Mouse (Mus musculus): ENCODE measurements around the gene Nos1. TPM values are rescaled to one million over a fixed set of nuclear protein-coding genes. Genes with fewer than 3 reads are reported as not detected.

Nos1 gene
- polyA plus RNA-seq, 1 experiment from 2014 or later = 0.07 TPM

DNA sequence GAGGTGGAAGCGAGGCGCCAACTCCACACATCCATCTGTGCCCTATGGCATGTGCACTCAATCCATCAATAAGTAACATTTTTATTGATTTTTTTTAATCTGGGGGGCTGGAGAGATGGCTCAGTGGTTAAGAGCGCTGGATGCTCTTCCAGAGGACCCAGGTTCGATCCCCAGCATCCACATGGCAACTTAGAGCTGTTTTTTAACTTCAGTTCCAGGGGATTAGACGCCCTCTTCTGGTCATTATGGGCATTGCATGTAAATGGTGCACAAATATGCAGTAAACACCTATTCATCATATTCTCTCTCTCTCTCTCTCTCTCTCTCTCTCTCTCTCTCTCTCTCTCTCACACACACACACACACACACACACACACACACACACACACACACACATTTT is 43.7 kb downstream of the Nos1 start:
- ATAC-seq (ENCODE audit: low read depth) = no peak
- H3K27ac ChIP-seq (ENCODE audit: low read length) = no peak overlapping the region
- H3K4me2 ChIP-seq (ENCODE audit: low read depth, low read length) = no peak overlapping the region
- H3K27me3 ChIP-seq (ENCODE audit: control insufficient read depth, insufficient read depth, low read depth, low read length) = no peaks in the 10 kb centered on the region
- no peaks in the 10 kb centered on the region for H3K9me3 ChIP-seq (replicated peaks; ENCODE audit: control insufficient read depth, low read length)
- no peaks in the 10 kb centered on the region for H3K4me1 ChIP-seq (ENCODE audit: control insufficient read depth, low read depth, low read length)
- H3K4me3 ChIP-seq (ENCODE audit: low read depth, low read length) = no peak overlapping the region
- no peak overlapping the region for H3K9ac ChIP-seq (ENCODE audit: low read depth, low read length)
- WGBS (ENCODE audit: insufficient replicate concordance) = 58% methylated on average over 5 of the region's 5 CpGs
- H3K36me3 ChIP-seq (ENCODE audit: control insufficient read depth, insufficient read depth) = no peaks in the 10 kb centered on the region

- Histone ChIP-seq H3K4me1 (ENCODE audit: control insufficient read depth, low read depth, low read length) (no peaks in the 10 kb centered on the region), H3K27ac (ENCODE audit: low read length) (no peak overlapping the region), H3K9ac (ENCODE audit: low read depth, low read length) (no peak overlapping the region), H3K27me3 (ENCODE audit: control insufficient read depth, insufficient read depth, low read depth, low read length) (no peaks in the 10 kb centered on the region), H3K4me3 (ENCODE audit: low read depth, low read length) (no peak overlapping the region), H3K4me2 (ENCODE audit: low read depth, low read length) (no peak overlapping the region), H3K36me3 (ENCODE audit: control insufficient read depth, insufficient read depth) (no peaks in the 10 kb centered on the region), H3K9me3 (replicated peaks; ENCODE audit: control insufficient read depth, low read length) (no peaks in the 10 kb centered on the region)
- WGBS (ENCODE audit: insufficient replicate concordance) = 59% methylated on average over 11 of the region's 11 CpGs
- ATAC-seq (ENCODE audit: low read depth) = no peak
Observed at GRCm38 (mm10) chr5:117825336-117825735, 44.5 kb downstream of the Nos1 start.

DNA sequence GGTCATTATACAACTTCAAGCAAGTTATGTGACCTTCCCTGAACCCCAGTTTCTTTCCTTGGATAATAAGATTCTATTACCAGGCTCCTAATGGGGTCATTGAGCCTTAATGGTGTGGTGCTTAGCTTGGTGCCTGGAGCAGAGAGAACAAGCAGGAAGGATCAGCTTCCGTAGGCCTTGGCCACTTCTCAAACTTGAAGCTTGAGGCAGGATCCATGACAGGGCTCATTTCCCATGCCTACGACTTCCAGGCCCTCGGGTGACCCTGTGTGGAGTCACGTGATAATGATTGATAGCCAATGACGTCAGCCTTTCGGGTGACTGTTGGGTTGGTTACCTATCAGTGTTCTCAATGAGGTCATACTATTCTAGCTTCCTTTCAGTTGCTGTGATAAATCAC is 46.5 kb downstream of the Nos1 start:
- no peak overlapping the region for H3K9ac ChIP-seq (ENCODE audit: low read depth, low read length)
- no peak overlapping the region for H3K4me3 ChIP-seq (ENCODE audit: low read depth, low read length)
- H3K27ac ChIP-seq (ENCODE audit: low read length) = no peak overlapping the region
- no peaks in the 10 kb centered on the region for H3K4me1 ChIP-seq (ENCODE audit: control insufficient read depth, low read depth, low read length)
- no peaks in the 10 kb centered on the region for H3K36me3 ChIP-seq (ENCODE audit: control insufficient read depth, insufficient read depth)
- no peaks in the 10 kb centered on the region for H3K27me3 ChIP-seq (ENCODE audit: control insufficient read depth, insufficient read depth, low read depth, low read length)
- no peak for ATAC-seq (ENCODE audit: low read depth)
- H3K4me2 ChIP-seq (ENCODE audit: low read depth, low read length) = no peak overlapping the region
- no peaks in the 10 kb centered on the region for H3K9me3 ChIP-seq (replicated peaks; ENCODE audit: control insufficient read depth, low read length)
- WGBS (ENCODE audit: insufficient replicate concordance) = 56% methylated on average over 6 of the region's 6 CpGs

- H3K9ac ChIP-seq (ENCODE audit: low read depth, low read length) = no peak overlapping the region
- H3K27ac ChIP-seq (ENCODE audit: low read length) = no peak overlapping the region
- H3K9me3 ChIP-seq (replicated peaks; ENCODE audit: control insufficient read depth, low read length) = no peaks in the 10 kb centered on the region
- no peaks in the 10 kb centered on the region for H3K36me3 ChIP-seq (ENCODE audit: control insufficient read depth, insufficient read depth)
- no peak overlapping the region for H3K4me2 ChIP-seq (ENCODE audit: low read depth, low read length)
- H3K27me3 ChIP-seq (ENCODE audit: control insufficient read depth, insufficient read depth, low read depth, low read length) = peaks cover 20% of the 10 kb centered on the region
- no peaks in the 10 kb centered on the region for H3K4me1 ChIP-seq (ENCODE audit: control insufficient read depth, low read depth, low read length)
- no peak overlapping the region for H3K4me3 ChIP-seq (ENCODE audit: low read depth, low read length)
- ATAC-seq (ENCODE audit: low read depth) = no peak
- 8% methylated on average over 5 of the region's 5 CpGs for WGBS (ENCODE audit: insufficient replicate concordance)
Observed at GRCm38 (mm10) chr5:117836930-117837329, 56.1 kb downstream of the Nos1 start.

GRCm38 (mm10) chr5:117837731-117838130 is 56.9 kb downstream of the Nos1 start:
- no peak overlapping the region for H3K4me3 ChIP-seq (ENCODE audit: low read depth, low read length)
- H3K4me2 ChIP-seq (ENCODE audit: low read depth, low read length) = no peak overlapping the region
- H3K9ac ChIP-seq (ENCODE audit: low read depth, low read length) = no peak overlapping the region
- H3K27ac ChIP-seq (ENCODE audit: low read length) = no peak overlapping the region
- H3K9me3 ChIP-seq (replicated peaks; ENCODE audit: control insufficient read depth, low read length) = no peaks in the 10 kb centered on the region
- no peak for ATAC-seq (ENCODE audit: low read depth)
- H3K36me3 ChIP-seq (ENCODE audit: control insufficient read depth, insufficient read depth) = no peaks in the 10 kb centered on the region
- 33% methylated on average over 9 of the region's 9 CpGs for WGBS (ENCODE audit: insufficient replicate concordance)
- H3K4me1 ChIP-seq (ENCODE audit: control insufficient read depth, low read depth, low read length) = no peaks in the 10 kb centered on the region
- peaks cover 28% of the 10 kb centered on the region for H3K27me3 ChIP-seq (ENCODE audit: control insufficient read depth, insufficient read depth, low read depth, low read length)

DNA sequence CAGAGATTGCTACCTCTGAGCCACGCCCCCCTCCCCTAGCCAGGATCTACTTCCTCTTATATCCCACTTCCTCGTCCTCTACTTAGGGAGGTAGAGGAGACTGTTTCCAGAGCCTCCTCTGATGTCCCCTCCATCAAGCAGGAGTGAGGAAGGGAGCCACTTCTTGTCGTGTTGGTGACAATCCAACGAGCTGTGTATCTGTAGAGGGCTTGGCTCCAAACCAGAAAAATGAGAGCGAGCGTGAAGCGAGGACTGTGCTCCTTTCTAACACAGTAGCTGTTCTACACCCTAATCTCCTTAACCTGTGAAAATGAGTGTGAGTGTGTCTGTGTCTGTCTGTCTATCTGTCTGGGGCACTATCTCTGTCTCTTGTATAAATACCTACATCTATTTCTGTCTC is 58.7 kb downstream of the Nos1 start:
- Histone ChIP-seq H3K4me3 (ENCODE audit: low read depth, low read length) (no peak overlapping the region), H3K9me3 (replicated peaks; ENCODE audit: control insufficient read depth, low read length) (no peaks in the 10 kb centered on the region), H3K27me3 (ENCODE audit: control insufficient read depth, insufficient read depth, low read depth, low read length) (peaks cover 34% of the 10 kb centered on the region), H3K27ac (ENCODE audit: low read length) (no peak overlapping the region), H3K36me3 (ENCODE audit: control insufficient read depth, insufficient read depth) (no peaks in the 10 kb centered on the region), H3K9ac (ENCODE audit: low read depth, low read length) (no peak overlapping the region), H3K4me1 (ENCODE audit: control insufficient read depth, low read depth, low read length) (no peaks in the 10 kb centered on the region), H3K4me2 (ENCODE audit: low read depth, low read length) (no peak overlapping the region)
- no peak for ATAC-seq (ENCODE audit: low read depth)
- 57% methylated on average over 7 of the region's 7 CpGs for WGBS (ENCODE audit: insufficient replicate concordance)

- Histone ChIP-seq H3K36me3 (ENCODE audit: control insufficient read depth, insufficient read depth) (no peaks in the 10 kb centered on the region), H3K27ac (ENCODE audit: low read length) (no peak overlapping the region), H3K27me3 (ENCODE audit: control insufficient read depth, insufficient read depth, low read depth, low read length) (peaks cover 34% of the 10 kb centered on the region), H3K4me1 (ENCODE audit: control insufficient read depth, low read depth, low read length) (no peaks in the 10 kb centered on the region), H3K9ac (ENCODE audit: low read depth, low read length) (no peak overlapping the region), H3K4me2 (ENCODE audit: low read depth, low read length) (no peak overlapping the region), H3K9me3 (replicated peaks; ENCODE audit: control insufficient read depth, low read length) (no peaks in the 10 kb centered on the region), H3K4me3 (ENCODE audit: low read depth, low read length) (no peak overlapping the region)
- 33% methylated on average over 9 of the region's 9 CpGs for WGBS (ENCODE audit: insufficient replicate concordance)
- ATAC-seq (ENCODE audit: low read depth) = no peak
Observed at GRCm38 (mm10) chr5:117840203-117840602, 59.4 kb downstream of the Nos1 start.

GRCm38 (mm10) chr5:117840988-117841387 is 60.2 kb downstream of the Nos1 start:
- no peaks in the 10 kb centered on the region for H3K9me3 ChIP-seq (replicated peaks; ENCODE audit: control insufficient read depth, low read length)
- no peak overlapping the region for H3K9ac ChIP-seq (ENCODE audit: low read depth, low read length)
- no peaks in the 10 kb centered on the region for H3K36me3 ChIP-seq (ENCODE audit: control insufficient read depth, insufficient read depth)
- H3K4me2 ChIP-seq (ENCODE audit: low read depth, low read length) = no peak overlapping the region
- no peaks in the 10 kb centered on the region for H3K4me1 ChIP-seq (ENCODE audit: control insufficient read depth, low read depth, low read length)
- peaks cover 34% of the 10 kb centered on the region for H3K27me3 ChIP-seq (ENCODE audit: control insufficient read depth, insufficient read depth, low read depth, low read length)
- ATAC-seq (ENCODE audit: low read depth) = no peak
- H3K27ac ChIP-seq (ENCODE audit: low read length) = no peak overlapping the region
- no peak overlapping the region for H3K4me3 ChIP-seq (ENCODE audit: low read depth, low read length)
- WGBS (ENCODE audit: insufficient replicate concordance) = 27% methylated on average over 5 of the region's 5 CpGs

DNA sequence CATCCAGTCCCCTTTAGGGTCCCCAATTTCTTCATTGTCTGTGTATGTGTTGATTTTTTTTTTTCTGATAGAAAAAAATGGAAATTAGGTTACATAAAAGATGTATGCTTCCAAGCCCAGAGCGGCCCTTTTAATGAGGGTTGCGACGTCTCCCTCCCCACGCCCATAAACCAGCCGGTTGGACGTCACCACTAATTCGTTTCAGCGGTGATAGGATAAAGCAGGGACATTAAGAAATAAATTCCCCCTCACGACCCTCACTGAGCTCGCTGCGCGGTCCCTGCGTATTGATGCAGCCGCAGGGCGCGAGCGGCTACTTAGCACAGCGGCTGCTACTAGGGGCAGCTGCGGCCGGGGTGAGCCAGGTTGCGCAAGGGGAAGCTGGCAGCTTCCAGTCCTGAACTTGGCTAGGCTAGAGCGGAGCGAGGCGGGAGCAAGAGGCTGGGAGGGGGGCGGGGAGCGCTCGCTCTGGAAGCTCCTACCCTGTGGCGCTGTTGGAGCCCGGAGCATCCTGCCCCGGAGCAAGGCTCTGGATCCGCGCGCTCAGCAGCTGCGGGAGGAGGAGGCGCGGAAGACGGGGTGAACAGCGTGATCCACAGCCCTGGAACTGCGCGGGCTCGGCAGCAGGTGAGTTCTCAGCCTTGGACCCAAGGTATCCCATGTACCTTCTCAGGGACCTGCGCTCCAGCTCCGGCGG is 61.0 kb downstream of the Nos1 start:
- Histone ChIP-seq H3K36me3 (ENCODE audit: control insufficient read depth, insufficient read depth) (no peaks in the 10 kb centered on the region), H3K4me3 (ENCODE audit: low read depth, low read length) (no peak overlapping the region), H3K9me3 (replicated peaks; ENCODE audit: control insufficient read depth, low read length) (no peaks in the 10 kb centered on the region), H3K27me3 (ENCODE audit: control insufficient read depth, insufficient read depth, low read depth, low read length) (peaks cover 34% of the 10 kb centered on the region), H3K9ac (ENCODE audit: low read depth, low read length) (no peak overlapping the region), H3K27ac (ENCODE audit: low read length) (no peak overlapping the region), H3K4me1 (ENCODE audit: control insufficient read depth, low read depth, low read length) (no peaks in the 10 kb centered on the region), H3K4me2 (ENCODE audit: low read depth, low read length) (no peak overlapping the region)
- 1% methylated on average over 44 of the region's 44 CpGs for WGBS (ENCODE audit: insufficient replicate concordance)
- ATAC-seq (ENCODE audit: low read depth) = no peak
